Mouse (Mus musculus) forebrain, embryonic 15.5 days (tissue): ENCODE results near the gene Diaph2. TPM values are rescaled to one million over a fixed set of nuclear protein-coding genes. Genes with fewer than 3 reads are reported as not detected.
"Not testable (repeated sequence)": the region's sequence is repeated elsewhere in the genome, so short reads cannot be mapped to it uniquely, and the experiment has no call there.

Experiments
- ATAC-seq: fragments of 200-750 bp; cut with Nextera tagmentation; replicated peaks from 2 replicates; pipeline ENCODE4 v1.8.0; 2017; ENCODE audit warnings: mild to moderate bottlenecking, moderate TSS enrichment, moderate library complexity
- H3K27ac ChIP-seq: fragments of 300-500 bp; sonication (generic); replicated peaks from 2 replicates; pipeline ENCODE4 v1.5.1; 2015; ENCODE audit warnings: mild to moderate bottlenecking, inconsistent platforms
- H3K27me3 ChIP-seq: fragments of 300-500 bp; sonication (generic); 2 replicates; pipeline ENCODE4 v1.6.1; 2015; ENCODE audit warnings: inconsistent platforms
- H3K36me3 ChIP-seq: fragments of 300-500 bp; sonication (generic); 2 replicates; pipeline ENCODE4 v1.6.1; 2015; ENCODE audit warnings: mild to moderate bottlenecking, inconsistent platforms
- H3K4me1 ChIP-seq: fragments of 300-500 bp; sonication (generic); 2 replicates; pipeline ENCODE4 v1.6.1; 2015; ENCODE audit warnings: inconsistent platforms
- H3K4me2 ChIP-seq: fragments of 300-500 bp; sonication (generic); replicated peaks from 2 replicates; pipeline ENCODE4 v1.6.1; 2015; ENCODE audit warnings: mild to moderate bottlenecking, inconsistent platforms
- H3K4me3 ChIP-seq: fragments of 300-500 bp; sonication (generic); 2 replicates; pipeline ENCODE4 v1.5.1; 2015; ENCODE audit warnings: mild to moderate bottlenecking, inconsistent platforms
- H3K9ac ChIP-seq: fragments of 300-500 bp; sonication (generic); replicated peaks from 2 replicates; pipeline ENCODE4 v1.6.1; 2015; ENCODE audit warnings: mild to moderate bottlenecking, inconsistent platforms
- H3K9me3 ChIP-seq: fragments of 300-500 bp; sonication (generic); 2 replicates; pipeline ENCODE4 v1.6.1; 2016; ENCODE audit warnings: inconsistent platforms
- WGBS: fragments of 180-500 bp; shearing (Covaris S2); methylation state at CpG from one replicate; pipeline ENCODE4 v1.1.7; 2015; ENCODE audit warnings: mixed read lengths; 5-methylcytosine and 5-hydroxymethylcytosine counted together
- polyA plus RNA-seq: library from polyadenylated mRNA; unstranded; fragments of >200 nt; fragmentation: Nextera tagmentation; extraction: Ambion mirVana; gene quantifications from 2 replicates; pipeline ENCODE4 v1.2.1, GENCODE M21; 2015

Diaph2 gene
- polyA plus RNA-seq, 1 experiment from 2014 or later = 6.1 TPM

- Histone ChIP-seq H3K36me3 (no peaks in the 10 kb centered on the region), H3K4me3 (no peak overlapping the region), H3K4me2 (0 out of 2 replicates have a peak overlapping the region, but pooled peaks have one; percentile 22), H3K27me3 (no peaks in the 10 kb centered on the region), H3K27ac (no peak overlapping the region), H3K9ac (no peak overlapping the region), H3K9me3 (no peaks in the 10 kb centered on the region), H3K4me1 (peaks cover 6% of the 10 kb centered on the region; the same call in 1 of the 2 replicates)
- 27% methylated on average over 7 of the region's 7 CpGs for WGBS
- ATAC-seq = peak; percentile 70
These were observed 601.9 kb downstream of the Diaph2 start for GRCm38 (mm10) chrX:130351480-130351879.

GRCm38 (mm10) chrX:130393508-130394145 lies 644.1 kb downstream of the Diaph2 start:
- ATAC-seq = no peak

GRCm38 (mm10) chrX:130403214-130403613 lies 653.7 kb downstream of the Diaph2 start:
- no peaks in the 10 kb centered on the region for H3K36me3 ChIP-seq
- H3K9me3 ChIP-seq = no peaks in the 10 kb centered on the region
- H3K4me2 ChIP-seq = no peak overlapping the region
- no peak overlapping the region for H3K27ac ChIP-seq
- 31% methylated on average over 3 of the region's 3 CpGs for WGBS
- ATAC-seq = no peak
- no peaks in the 10 kb centered on the region for H3K27me3 ChIP-seq
- no peaks in the 10 kb centered on the region for H3K4me1 ChIP-seq
- no peak overlapping the region for H3K4me3 ChIP-seq
- no peak overlapping the region for H3K9ac ChIP-seq

More at GRCm38 (mm10) chrX:130393508-130394145, 644.1 kb downstream of the Diaph2 start:
- Histone ChIP-seq H3K4me2 (no peak overlapping the region), H3K27me3 (no peaks in the 10 kb centered on the region), H3K27ac (no peak overlapping the region), H3K4me3 (no peak overlapping the region), H3K36me3 (no peaks in the 10 kb centered on the region), H3K9ac (no peak overlapping the region), H3K9me3 (no peaks in the 10 kb centered on the region), H3K4me1 (no peaks in the 10 kb centered on the region)
- 23% methylated on average over 4 of the region's 4 CpGs for WGBS

- not testable (repeated sequence) for ATAC-seq, H3K4me3 ChIP-seq
These were observed 657.9 kb downstream of the Diaph2 start for GRCm38 (mm10) chrX:130407471-130407870.

DNA sequence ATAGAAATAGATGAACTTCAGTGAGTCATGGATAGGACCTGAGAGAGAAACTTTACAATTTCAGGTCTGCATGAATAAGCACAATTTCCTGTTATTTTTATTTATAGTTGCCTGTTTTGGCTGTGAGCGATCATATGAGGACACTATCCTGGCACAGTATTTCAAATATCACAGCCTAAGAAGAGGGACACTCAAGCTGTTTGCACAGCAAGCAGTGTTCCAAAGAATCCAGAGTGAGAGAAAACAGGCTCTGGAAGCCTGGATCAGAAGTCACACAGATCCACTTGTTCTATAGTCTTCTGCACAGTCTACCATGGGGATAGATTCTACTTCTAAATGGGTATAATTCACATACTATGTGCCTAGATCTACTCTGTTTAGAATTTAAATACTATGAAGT lies 659.4 kb downstream of the Diaph2 start:
- Histone ChIP-seq H3K4me2 (no peak overlapping the region), H3K9me3 (no peaks in the 10 kb centered on the region), H3K27ac (no peak overlapping the region), H3K4me1 (no peaks in the 10 kb centered on the region), H3K4me3 (no peak overlapping the region), H3K27me3 (no peaks in the 10 kb centered on the region), H3K9ac (no peak overlapping the region), H3K36me3 (no peaks in the 10 kb centered on the region)
- WGBS = 79% methylated on average over 1 of the region's 1 CpGs
- ATAC-seq = no peak

More at GRCm38 (mm10) chrX:130407471-130407870, 657.9 kb downstream of the Diaph2 start:
- not testable (repeated sequence) for H3K9ac ChIP-seq, H3K4me2 ChIP-seq, H3K9me3 ChIP-seq, H3K27ac ChIP-seq, H3K4me1 ChIP-seq, H3K27me3 ChIP-seq, H3K36me3 ChIP-seq
- WGBS = 82% methylated on average over 3 of the region's 3 CpGs

GRCm38 (mm10) chrX:130423134-130423533 lies 673.6 kb downstream of the Diaph2 start:
- Histone ChIP-seq H3K4me2 (no peak overlapping the region), H3K36me3 (no peaks in the 10 kb centered on the region), H3K4me1 (no peaks in the 10 kb centered on the region), H3K4me3 (no peak overlapping the region), H3K27me3 (no peaks in the 10 kb centered on the region), H3K27ac (no peak overlapping the region), H3K9me3 (no peaks in the 10 kb centered on the region), H3K9ac (no peak overlapping the region)
- ATAC-seq = no peak
- WGBS = 80% methylated on average over 2 of the region's 2 CpGs

- no peak overlapping the region for H3K27ac ChIP-seq
- H3K9me3 ChIP-seq = no peaks in the 10 kb centered on the region
- ATAC-seq = peak; percentile 87
- H3K4me2 ChIP-seq = no peak overlapping the region
- 0 out of 2 replicates have a peak, but pooled peaks cover 3% of the 10 kb centered on the region for H3K4me1 ChIP-seq
- WGBS = 28% methylated on average over 4 of the region's 4 CpGs
- H3K4me3 ChIP-seq = no peak overlapping the region
- no peak overlapping the region for H3K9ac ChIP-seq
- H3K36me3 ChIP-seq = no peaks in the 10 kb centered on the region
- no peaks in the 10 kb centered on the region for H3K27me3 ChIP-seq
These were observed 702.4 kb downstream of the Diaph2 start for GRCm38 (mm10) chrX:130451822-130452487.

GRCm38 (mm10) chrX:130452488-130452823 lies 702.9 kb downstream of the Diaph2 start:
- ATAC-seq = peak; percentile 83
- Histone ChIP-seq H3K27ac (no peak overlapping the region), H3K36me3 (no peaks in the 10 kb centered on the region), H3K9me3 (no peaks in the 10 kb centered on the region), H3K4me1 (0 out of 2 replicates have a peak, but pooled peaks cover 3% of the 10 kb centered on the region), H3K4me2 (no peak overlapping the region), H3K9ac (no peak overlapping the region), H3K27me3 (no peaks in the 10 kb centered on the region), H3K4me3 (no peak overlapping the region)
- WGBS = 35% methylated on average over 4 of the region's 4 CpGs

DNA sequence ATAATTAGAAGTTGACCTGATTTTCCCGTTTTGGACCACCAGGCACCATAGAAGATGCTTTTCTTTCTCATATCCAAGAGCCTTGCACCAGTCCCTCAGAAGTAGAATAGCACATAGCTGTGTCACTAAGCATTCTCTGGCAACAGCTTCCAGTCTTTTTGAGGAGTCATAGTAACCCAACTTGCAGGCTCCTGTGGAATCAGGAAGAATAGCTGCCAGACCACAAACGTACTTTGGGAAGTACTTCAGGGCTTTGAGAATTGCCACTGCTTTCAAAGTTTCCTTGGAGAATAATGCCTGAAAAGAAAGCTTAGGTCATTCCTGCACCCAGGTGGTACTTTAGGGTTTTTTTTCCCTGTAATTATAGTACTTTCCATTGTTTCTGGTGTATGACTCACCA lies 723.6 kb downstream of the Diaph2 start:
- H3K27me3 ChIP-seq = no peaks in the 10 kb centered on the region
- WGBS = 34% methylated on average over 2 of the region's 2 CpGs

GRCm38 (mm10) chrX:130480877-130481276 lies 731.3 kb downstream of the Diaph2 start:
- Histone ChIP-seq H3K36me3 (no peaks in the 10 kb centered on the region), H3K4me2 (no peak overlapping the region), H3K27ac (no peak overlapping the region), H3K27me3 (no peaks in the 10 kb centered on the region), H3K4me3 (no peak overlapping the region), H3K9ac (no peak overlapping the region), H3K4me1 (no peaks in the 10 kb centered on the region), H3K9me3 (no peaks in the 10 kb centered on the region)
- 100% methylated on average over 1 of the region's 1 CpGs for WGBS
- ATAC-seq = no peak

More for the DNA sequence above, 723.6 kb downstream of the Diaph2 start:
- Histone ChIP-seq H3K9ac (no peak overlapping the region), H3K4me2 (no peak overlapping the region), H3K4me1 (no peaks in the 10 kb centered on the region), H3K4me3 (no peak overlapping the region), H3K36me3 (no peaks in the 10 kb centered on the region), H3K9me3 (no peaks in the 10 kb centered on the region), H3K27ac (no peak overlapping the region)
- no peak for ATAC-seq

- peak overlapping the region; percentile 77 for H3K27ac ChIP-seq
- H3K9ac ChIP-seq = no peak overlapping the region; the same call in 1 of the 2 replicates
- no peaks in the 10 kb centered on the region for H3K36me3 ChIP-seq
- no peaks in the 10 kb centered on the region for H3K9me3 ChIP-seq
- no peaks in the 10 kb centered on the region for H3K27me3 ChIP-seq
- ATAC-seq = peak; percentile 81
- WGBS = 37% methylated on average over 12 of the region's 12 CpGs
- peak overlapping the region; percentile 31 for H3K4me2 ChIP-seq
- no peak overlapping the region for H3K4me3 ChIP-seq
- H3K4me1 ChIP-seq = 0 out of 2 replicates have a peak, but pooled peaks cover 8% of the 10 kb centered on the region
These were observed 753.3 kb downstream of the Diaph2 start for GRCm38 (mm10) chrX:130502680-130503464.

- no peak overlapping the region for H3K9ac ChIP-seq
- no peak for ATAC-seq
- no peak overlapping the region for H3K4me3 ChIP-seq
- H3K36me3 ChIP-seq = no peaks in the 10 kb centered on the region
- H3K9me3 ChIP-seq = no peaks in the 10 kb centered on the region
- WGBS = 63% methylated on average over 3 of the region's 3 CpGs
- peak overlapping the region; percentile 77 for H3K27ac ChIP-seq
- 0 out of 2 replicates have a peak, but pooled peaks cover 8% of the 10 kb centered on the region for H3K4me1 ChIP-seq
- H3K27me3 ChIP-seq = no peaks in the 10 kb centered on the region
- H3K4me2 ChIP-seq = peak overlapping the region; percentile 31
These were observed 753.9 kb downstream of the Diaph2 start for GRCm38 (mm10) chrX:130503465-130503860.
